Mouse (Mus musculus) heart, adult 2 months (tissue): ENCODE measurements around the gene Zfp982. TPM values are rescaled to one million over a fixed set of nuclear protein-coding genes. Genes with fewer than 3 reads are reported as not detected.
"Not testable (repeated sequence)": the region's sequence is repeated elsewhere in the genome, so short reads cannot be mapped to it uniquely, and the experiment has no call there.

ENCODE experiments used
- DNase-seq, 2 experiments: peaks; one replicate each; pipeline ENCODE4 v3.0.0; 2021
- H3K27ac ChIP-seq: fragments of 200-600 bp; 2 replicates; pipeline ENCODE4 v1.8.1; 2022
- H3K27me3 ChIP-seq: fragments of 200-500 bp; 2 replicates; pipeline ENCODE4 v1.6.1; 2012; ENCODE audit warnings: mild to moderate bottlenecking, low read length, inconsistent platforms, mixed read lengths; ENCODE audit not compliant: control insufficient read depth, insufficient read depth
- H3K36me3 ChIP-seq: fragments of 200-500 bp; 2 replicates; pipeline ENCODE4 v1.6.1; 2012; ENCODE audit warnings: low read length, inconsistent platforms; ENCODE audit not compliant: control insufficient read depth, insufficient read depth
- H3K4me1 ChIP-seq: fragments of 200-500 bp; 2 replicates; pipeline ENCODE4 v1.6.1; 2011; ENCODE audit warnings: low read length; ENCODE audit not compliant: control insufficient read depth, insufficient read depth
- H3K4me3 ChIP-seq: fragments of 200-600 bp; 2 replicates; pipeline ENCODE4 v1.8.1; 2022
- H3K79me2 ChIP-seq: fragments of 200-500 bp; replicated peaks from 2 replicates; pipeline ENCODE4 v1.6.1; 2012; ENCODE audit warnings: mild to moderate bottlenecking, inconsistent platforms, low read length, moderate library complexity, mixed read lengths; ENCODE audit not compliant: control insufficient read depth, insufficient read depth
- H3K9ac ChIP-seq: fragments of 200-500 bp; 2 replicates; pipeline ENCODE4 v1.6.1; 2012; ENCODE audit warnings: low read depth, mild to moderate bottlenecking, control low read depth, inconsistent platforms, low read length, mixed read lengths
- CTCF ChIP-seq: fragments of 200-600 bp; IDR thresholded peaks from 2 replicates; pipeline ENCODE4 v1.8.1; 2022; ENCODE audit warnings: antibody characterized with exemption, mild to moderate bottlenecking, moderate library complexity
- EP300 ChIP-seq: fragments of 200-500 bp; IDR thresholded peaks from 2 replicates; pipeline ENCODE4 v1.6.1; 2011; ENCODE audit warnings: low read depth, low read length, control low read depth; ENCODE audit not compliant: insufficient read depth
- POLR2A ChIP-seq: fragments of 200-500 bp; IDR thresholded peaks from 2 replicates; pipeline ENCODE4 v1.6.1; 2011; ENCODE audit warnings: mild to moderate bottlenecking, low read depth, low read length, control low read depth; ENCODE audit not compliant: insufficient read depth
- WGBS: fragments of 180-500 bp; shearing (Covaris S2); methylation state at CpG from one replicate; pipeline ENCODE4 v1.1.7; 2018; 5-methylcytosine and 5-hydroxymethylcytosine counted together
- intact Hi-C: fragments of 180-260 bp; cut with DNase I; formaldehyde crosslinking; loops from one replicate; pipeline ENCODE4 v1.15.1; 2025
- long read RNA-seq: library from polyadenylated mRNA; stranded (forward); transcript quantifications from one replicate; pipeline ENCODE4 v2.0.0, GENCODE M21; 2021
- polyA plus RNA-seq: library from polyadenylated mRNA; depleted of rRNA; stranded (reverse); fragments of >200 nt; gene quantifications from 2 replicates; pipeline ENCODE4 v1.2.3, GENCODE M21; 2012; rRNA removed
- total RNA-seq, 2 experiments: library from RNA; stranded (reverse); gene quantifications; 2 replicates each; pipeline ENCODE4 v1.2.3; 2021

Zfp982 gene
- total RNA-seq (1 to 10 TPM; 9.0 to 9.4 TPM), polyA plus RNA-seq (0.20 and 3.6 TPM in 2 replicates)
- long read RNA-seq, partial matches to known transcripts = 0 of 5 reads
- long read RNA-seq, other reads (novel, unspliced or antisense) = 5 of 5 reads

DNA sequence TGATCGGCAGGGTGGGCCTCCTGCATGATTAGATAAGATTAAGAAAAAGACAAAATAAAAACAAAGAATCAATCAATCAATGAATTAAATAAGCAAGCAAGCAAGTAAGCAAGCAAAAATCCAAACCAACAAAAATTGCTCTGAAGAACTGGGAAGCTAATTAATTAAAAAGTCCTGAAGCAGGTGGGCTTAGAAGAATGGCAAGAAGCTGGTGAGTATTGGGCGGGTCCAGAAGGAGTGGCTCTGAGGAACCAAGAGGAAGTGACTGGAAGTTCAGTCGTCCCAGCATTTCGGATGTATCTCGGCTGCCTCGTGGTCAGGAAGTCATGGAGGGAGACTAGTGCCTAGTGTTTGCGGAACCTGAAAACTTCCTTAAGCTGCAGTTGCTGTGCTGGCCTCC lies at the start of gene Zfp982:
TSS of gene Zfp982 (plus strand) at position 301 of the 400 bp plus-strand sequence.
- H3K79me2 ChIP-seq, H3K36me3 ChIP-seq, H3K27ac ChIP-seq, H3K27me3 ChIP-seq, H3K4me1 ChIP-seq, H3K4me3 ChIP-seq, H3K9ac ChIP-seq, DNase-seq, intact Hi-C loops: not testable (repeated sequence)
- 61% methylated on average over 7 of the region's 7 CpGs for WGBS

DNA sequence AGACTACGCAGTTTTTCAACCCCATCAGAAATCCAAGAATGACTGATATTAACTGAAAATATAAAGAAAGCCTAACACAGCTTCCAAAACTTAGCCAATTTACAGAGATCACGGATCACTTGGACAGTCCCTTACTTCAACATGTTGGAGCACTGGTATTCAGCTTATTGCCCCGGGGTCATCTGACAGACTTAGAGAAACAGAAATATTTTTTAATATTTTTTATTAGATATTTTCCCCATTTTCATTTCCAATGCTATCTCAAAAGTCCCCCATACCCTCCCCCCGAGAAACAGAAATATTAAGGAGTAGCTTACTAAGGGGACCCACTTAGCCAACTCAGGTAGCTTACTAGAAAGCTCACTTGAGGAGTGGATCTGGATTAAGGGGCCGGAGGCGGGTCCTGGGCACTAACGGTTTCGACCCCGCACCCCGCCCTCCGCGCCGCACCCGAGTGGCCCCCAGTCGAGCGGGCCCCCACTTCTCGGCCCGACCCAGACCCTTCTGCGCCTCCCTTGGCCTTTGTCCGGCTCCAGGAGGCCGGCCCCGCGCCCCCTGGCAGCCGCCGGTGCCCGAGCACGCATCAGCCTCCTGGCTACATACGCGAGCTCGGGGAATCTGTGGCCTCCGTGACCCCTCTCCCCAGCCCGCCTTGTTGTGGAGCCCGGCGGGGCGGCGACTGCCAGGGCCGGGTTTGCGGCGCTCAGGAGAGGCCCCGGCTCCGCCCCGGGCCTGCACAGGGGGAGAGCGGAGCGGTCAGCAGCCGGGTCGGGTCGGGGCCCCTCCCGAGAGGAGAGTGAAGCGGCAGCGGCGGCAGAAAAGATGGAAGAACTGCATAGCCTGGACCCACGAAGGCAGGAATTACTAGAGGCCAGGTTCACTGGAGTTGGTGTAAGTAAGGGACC lies 49.3 kb upstream of the Zfp982 start:
- H3K36me3 ChIP-seq, H3K4me1 ChIP-seq, H3K27me3 ChIP-seq, H3K79me2 ChIP-seq, intact Hi-C loops: not testable (repeated sequence)
- Histone ChIP-seq H3K4me3 (peak overlapping the region; percentile 44), H3K27ac (peak overlapping the region; percentile 77), H3K9ac (peak overlapping the region; percentile 99)
- WGBS = 8% methylated on average over 52 of the region's 52 CpGs
- peak; percentile 61 to 77 for DNase-seq

GRCm38 (mm10) chr4:147443554-147443927 lies 48.7 kb upstream of the Zfp982 start:
- H3K9ac ChIP-seq = peak overlapping the region; percentile 99
- H3K36me3 ChIP-seq, H3K4me1 ChIP-seq, intact Hi-C loops, H3K79me2 ChIP-seq, H3K27me3 ChIP-seq: not testable (repeated sequence)
- peak in 1 of 2 experiments; percentile 41 for DNase-seq
- H3K4me3 ChIP-seq = peak overlapping the region; percentile 44
- H3K27ac ChIP-seq = peak overlapping the region; percentile 77
- WGBS = 26% methylated on average over 8 of the region's 8 CpGs

DNA sequence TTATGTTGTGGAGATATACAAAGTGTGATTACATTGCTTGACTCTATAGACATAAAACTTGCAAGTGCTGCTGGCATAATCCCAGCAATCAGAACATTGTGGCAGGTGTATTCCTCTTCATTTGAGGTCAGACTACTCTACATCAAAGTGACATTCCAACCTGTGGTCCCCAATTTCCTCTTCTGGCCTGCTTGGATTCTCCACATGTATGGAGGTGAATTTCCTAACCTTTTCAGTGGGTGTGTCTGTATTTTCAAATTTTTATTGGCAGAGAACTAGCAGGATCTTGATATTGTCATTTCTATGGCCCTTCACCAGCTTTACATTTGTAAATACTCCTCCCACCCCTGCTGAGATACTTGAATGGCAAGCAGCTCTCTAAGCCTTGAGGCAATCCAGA lies 46.8 kb upstream of the Zfp982 start:
- H3K9ac ChIP-seq, H3K4me3 ChIP-seq, intact Hi-C loops, DNase-seq, H3K27ac ChIP-seq, H3K79me2 ChIP-seq, H3K4me1 ChIP-seq, H3K36me3 ChIP-seq, H3K27me3 ChIP-seq: not testable (repeated sequence)

- TF ChIP-seq CTCF (no peak), EP300 (no peak), POLR2A (no peak)
- intact Hi-C loops = no loop called here
- Histone ChIP-seq H3K9ac (no peak overlapping the region), H3K36me3 (no peaks in the 10 kb centered on the region), H3K27ac (no peak overlapping the region), H3K79me2 (no peaks in the 10 kb centered on the region), H3K4me1 (no peaks in the 10 kb centered on the region), H3K27me3 (no peaks in the 10 kb centered on the region), H3K4me3 (no peak overlapping the region)
- WGBS = 62% methylated on average over 2 of the region's 2 CpGs
- no peak for DNase-seq
Measured at GRCm38 (mm10) chr4:147448358-147448757, 43.9 kb upstream of the Zfp982 start.

DNA sequence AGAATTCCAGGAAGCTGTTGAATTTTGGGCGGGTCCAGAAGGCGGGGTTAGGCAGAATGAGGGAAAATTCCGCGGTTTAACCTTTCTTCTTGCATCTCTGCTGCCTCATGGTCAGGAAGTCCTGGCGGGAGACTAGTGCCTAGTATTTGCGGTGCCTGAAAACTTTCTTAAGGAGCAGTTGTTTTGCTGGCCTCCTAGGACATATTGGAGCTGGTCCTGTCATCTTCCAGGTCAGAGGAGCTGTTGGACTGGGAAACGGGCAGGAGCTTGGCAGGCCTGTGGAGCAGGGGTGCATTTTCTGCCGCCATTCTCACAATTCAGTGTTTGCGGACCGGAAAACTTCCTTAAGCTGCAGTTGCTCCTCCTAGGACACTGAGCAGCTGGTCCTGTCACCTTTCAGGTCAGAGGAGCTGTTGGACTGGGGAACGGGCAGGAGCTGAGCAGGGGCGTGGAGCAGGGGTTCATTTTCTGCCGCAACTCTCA lies 43.1 kb upstream of the Zfp982 start:
- intact Hi-C loops = no loop called here
- no peaks in the 10 kb centered on the region for H3K27me3 ChIP-seq
- no peak for DNase-seq
- H3K4me1 ChIP-seq = no peaks in the 10 kb centered on the region
- peak overlapping the region; percentile 36 for H3K4me3 ChIP-seq
- TF ChIP-seq CTCF (no peak), EP300 (no peak), POLR2A (no peak)
- no peaks in the 10 kb centered on the region for H3K36me3 ChIP-seq
- H3K9ac ChIP-seq = no peak overlapping the region
- peak overlapping the region; percentile 52; the same call in 1 of the 2 replicates for H3K27ac ChIP-seq
- H3K79me2 ChIP-seq = no peaks in the 10 kb centered on the region
- 45% methylated on average over 13 of the region's 13 CpGs for WGBS

DNA sequence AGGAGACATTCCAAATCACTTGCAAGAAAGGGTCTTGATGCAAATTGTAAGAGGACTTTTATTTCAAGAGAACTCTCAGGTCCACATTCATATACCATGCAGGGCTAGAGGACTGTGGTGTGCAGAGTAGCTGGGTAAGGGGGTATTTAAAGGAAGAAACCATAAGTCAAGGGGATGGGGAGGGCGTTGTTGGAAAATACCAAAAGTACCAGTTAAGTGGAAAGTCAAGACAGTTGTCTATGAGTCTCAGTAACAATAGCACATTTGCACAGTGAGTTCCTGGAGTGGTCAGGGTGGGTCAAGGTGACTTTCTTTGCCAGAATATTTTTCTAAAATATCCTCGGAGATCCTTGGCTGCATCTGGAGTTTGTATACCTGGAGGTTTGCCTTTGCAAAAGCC lies 42.2 kb upstream of the Zfp982 start:
- DNase-seq, H3K27me3 ChIP-seq, intact Hi-C loops, H3K9ac ChIP-seq, H3K36me3 ChIP-seq, H3K27ac ChIP-seq, H3K4me1 ChIP-seq, H3K79me2 ChIP-seq: not testable (repeated sequence)
- 67% methylated on average over 2 of the region's 2 CpGs for WGBS
- peak overlapping the region; percentile 36 for H3K4me3 ChIP-seq

DNA sequence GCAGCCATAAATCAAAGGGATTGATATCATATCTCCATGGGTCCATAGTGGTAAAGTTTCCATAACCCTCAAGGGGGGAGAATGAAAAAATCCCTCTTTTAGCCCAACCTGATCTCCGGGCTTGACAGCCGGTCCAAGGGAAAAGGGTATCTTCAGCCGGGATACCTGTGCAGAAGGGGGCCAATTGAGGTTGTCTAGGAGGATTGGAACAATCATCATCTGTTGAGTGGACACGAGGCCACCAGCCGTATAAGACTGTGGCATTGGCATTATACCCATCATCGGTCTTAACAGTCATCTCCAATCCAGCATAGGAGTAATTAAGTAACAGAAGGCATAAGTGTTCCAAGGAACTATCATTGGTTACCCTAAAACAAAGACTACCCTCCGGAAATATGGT lies 25.0 kb upstream of the Zfp982 start:
- H3K27me3 ChIP-seq, H3K4me3 ChIP-seq, H3K9ac ChIP-seq, H3K36me3 ChIP-seq, H3K79me2 ChIP-seq, DNase-seq, H3K27ac ChIP-seq, H3K4me1 ChIP-seq, intact Hi-C loops: not testable (repeated sequence)
- WGBS = 87% methylated on average over 7 of the region's 7 CpGs

GRCm38 (mm10) chr4:147498772-147499613 lies 6.8 kb downstream of the Zfp982 start:
- intact Hi-C loops, H3K36me3 ChIP-seq: not testable (repeated sequence)

More at GRCm38 (mm10) chr4:147498772-147499613, 6.8 kb downstream of the Zfp982 start:
- H3K79me2 ChIP-seq, H3K27ac ChIP-seq, DNase-seq, H3K9ac ChIP-seq, H3K4me1 ChIP-seq, H3K4me3 ChIP-seq, H3K27me3 ChIP-seq: not testable (repeated sequence)
- WGBS = 83% methylated on average over 5 of the region's 5 CpGs
